Mouse (Mus musculus) G1E (cell line): ENCODE measurements around the gene Rfx8. TPM values are rescaled to one million over a fixed set of nuclear protein-coding genes. Genes with fewer than 3 reads are reported as not detected.

Experiments used
- ATAC-seq: 2 replicates; pipeline ENCODE4 v1.8.0; 2016; ENCODE audit warnings: mild to moderate bottlenecking; ENCODE audit not compliant: insufficient number of reproducible peaks, poor library complexity, low FRiP score, severe bottlenecking; ENCODE audit errors: extremely low read depth
- DNase-seq: peaks from one replicate; pipeline ENCODE4 v3.0.0; 2012; ENCODE audit warnings: low spot score
- H3K27me3 ChIP-seq: 2 replicates; pipeline ENCODE4 v1.6.1; 2012; ENCODE audit warnings: mild to moderate bottlenecking, low read length, inconsistent platforms; ENCODE audit not compliant: insufficient read depth
- H3K36me3 ChIP-seq: replicated peaks from 2 replicates; pipeline ENCODE3; 2012; ENCODE audit warnings: mild to moderate bottlenecking, inconsistent platforms
- H3K4me1 ChIP-seq: 2 replicates; pipeline ENCODE4 v1.6.1; 2012; ENCODE audit warnings: low read depth, low read length, inconsistent platforms, mixed read lengths; ENCODE audit not compliant: insufficient read depth
- H3K4me3 ChIP-seq: 2 replicates; pipeline ENCODE4 v1.5.1; 2012; ENCODE audit warnings: low read depth, mild to moderate bottlenecking, inconsistent platforms, low read length, moderate library complexity, mixed read lengths
- H3K9me3 ChIP-seq: replicated peaks from 2 replicates; pipeline ENCODE4 v1.6.1; 2012; ENCODE audit warnings: inconsistent platforms
- CTCF ChIP-seq: IDR thresholded peaks from 2 replicates; pipeline ENCODE4 v1.5.1; 2012; ENCODE audit warnings: low read depth, low read length, inconsistent platforms, mixed read lengths
- GATA1 ChIP-seq: IDR thresholded peaks from 2 replicates; pipeline ENCODE4 v1.6.1; 2012; ENCODE audit warnings: borderline replicate concordance, low read length, inconsistent platforms, mixed read lengths
- GATA2 ChIP-seq: IDR thresholded peaks from 2 replicates; pipeline ENCODE4 v1.6.1; 2012; ENCODE audit warnings: low read depth, low read length, inconsistent platforms, borderline replicate concordance
- POLR2AphosphoS5 ChIP-seq: IDR thresholded peaks from 2 replicates; pipeline ENCODE4 v1.6.1; 2012; ENCODE audit warnings: low read depth, low read length, inconsistent platforms; ENCODE audit not compliant: insufficient replicate concordance
- TAL1 ChIP-seq: conservative IDR thresholded peaks from 2 replicates; pipeline ENCODE4 v1.6.1; 2012; ENCODE audit warnings: low read depth, low read length, inconsistent platforms, mixed read lengths
- polyA plus RNA-seq: library from polyadenylated mRNA; stranded (reverse); fragments of >175 nt; gene quantifications from 2 replicates; pipeline ENCODE4 v1.2.3, GENCODE M21; 2012
- total RNA-seq, 2 experiments: library from RNA; stranded (forward) in 1 of 2; stranded (reverse) in 1 of 2; fragments of 200-1000 nt in 1 of 2; fragments of >200 nt in 1 of 2; fragmentation: Nextera tagmentation in 1 of 2; gene quantifications; 2 replicates each; pipeline ENCODE4 v1.2.3; 2014 to 2017

Rfx8 gene
- total and polyA plus RNA-seq, 3 experiments, result 0.22 TPM; not detected in 2

GRCm38 (mm10) chr1:39708778-39709177 is 12.0 kb downstream of the Rfx8 start:
- no peak overlapping the region for H3K4me3 ChIP-seq
- no peaks in the 10 kb centered on the region for H3K36me3 ChIP-seq
- TF ChIP-seq TAL1, result no peak
- no peak for TF ChIP-seq CTCF
- no peak for TF ChIP-seq GATA2
- TF ChIP-seq POLR2AphosphoS5, result no peak
- TF ChIP-seq GATA1, result no peak
- ATAC-seq (no peak), DNase-seq (no peak)
- peaks cover 3% of the 10 kb centered on the region; the same call in 1 of the 2 replicates for H3K27me3 ChIP-seq
- no peaks in the 10 kb centered on the region for H3K9me3 ChIP-seq
- no peaks in the 10 kb centered on the region for H3K4me1 ChIP-seq

DNA sequence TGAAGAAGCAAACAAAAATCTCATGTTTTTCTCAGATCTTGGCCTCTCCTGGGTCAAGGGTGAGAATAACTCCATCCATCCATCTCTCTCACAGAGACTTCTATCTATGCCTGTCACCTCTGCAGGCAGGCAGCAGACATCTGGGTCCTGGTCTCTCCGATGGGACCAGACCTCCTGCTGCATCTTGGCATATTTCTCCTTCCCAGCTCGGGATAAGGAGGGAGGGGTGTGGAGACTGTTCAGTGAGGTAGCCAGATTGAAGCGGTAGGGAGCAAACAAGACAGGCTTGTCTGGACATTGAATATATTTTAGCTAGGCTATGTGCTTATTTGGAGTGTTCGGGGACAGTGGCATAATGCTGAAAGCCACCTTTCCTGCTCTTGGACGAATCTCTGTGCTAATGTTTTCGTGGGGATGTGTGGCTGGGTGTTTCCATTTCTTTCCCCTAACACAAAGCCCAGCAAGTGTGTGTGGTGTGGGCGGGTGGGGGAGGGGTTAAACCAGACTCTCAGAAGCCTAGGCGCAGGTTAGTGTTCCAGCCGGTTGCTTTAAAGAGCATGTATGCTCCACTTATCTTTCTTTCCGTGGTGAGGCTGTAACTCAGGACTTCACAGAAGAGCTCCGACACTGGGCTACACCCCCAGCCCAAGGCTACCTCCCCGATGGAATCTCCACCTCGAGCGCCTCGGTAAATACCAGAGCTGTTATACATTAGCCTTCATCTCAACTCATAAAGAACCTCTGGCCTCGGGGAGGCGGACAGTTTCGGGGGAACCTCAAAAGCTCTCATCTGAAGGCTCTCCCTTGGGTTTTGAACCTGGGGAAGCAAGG is 18.4 kb downstream of the Rfx8 start:
- H3K9me3 ChIP-seq, result no peaks in the 10 kb centered on the region
- DNase-seq (no peak), ATAC-seq (no peak)
- no peak overlapping the region for H3K4me3 ChIP-seq
- no peaks in the 10 kb centered on the region for H3K36me3 ChIP-seq
- TF ChIP-seq POLR2AphosphoS5 (no peak), GATA2 (no peak), GATA1 (no peak), TAL1 (no peak), CTCF (no peak)
- no peaks in the 10 kb centered on the region for H3K4me1 ChIP-seq
- peaks cover 8% of the 10 kb centered on the region; the same call in 1 of the 2 replicates for H3K27me3 ChIP-seq

DNA sequence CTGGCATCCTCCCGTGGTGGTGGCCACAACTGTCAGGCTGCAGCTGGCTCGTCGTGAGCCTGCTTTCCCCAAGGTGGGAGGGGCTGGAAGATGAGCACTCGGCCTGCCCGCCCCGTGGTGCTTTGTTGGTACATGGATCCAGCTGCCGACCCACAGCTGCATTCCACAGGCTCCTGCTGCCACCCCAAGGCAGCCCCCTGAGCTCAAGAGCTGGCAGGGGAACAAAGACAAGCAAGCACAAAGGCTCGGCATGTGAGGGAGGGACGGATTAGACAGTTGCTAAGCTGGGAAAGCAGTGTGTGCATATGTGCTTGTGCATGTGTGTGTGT is 19.6 kb downstream of the Rfx8 start:
- DNase-seq (no peak), ATAC-seq (no peak)
- Histone ChIP-seq H3K4me1 (no peaks in the 10 kb centered on the region), H3K4me3 (no peak overlapping the region), H3K36me3 (no peaks in the 10 kb centered on the region), H3K9me3 (no peaks in the 10 kb centered on the region), H3K27me3 (peaks cover 11% of the 10 kb centered on the region)
- TF ChIP-seq GATA2, result no peak

DNA sequence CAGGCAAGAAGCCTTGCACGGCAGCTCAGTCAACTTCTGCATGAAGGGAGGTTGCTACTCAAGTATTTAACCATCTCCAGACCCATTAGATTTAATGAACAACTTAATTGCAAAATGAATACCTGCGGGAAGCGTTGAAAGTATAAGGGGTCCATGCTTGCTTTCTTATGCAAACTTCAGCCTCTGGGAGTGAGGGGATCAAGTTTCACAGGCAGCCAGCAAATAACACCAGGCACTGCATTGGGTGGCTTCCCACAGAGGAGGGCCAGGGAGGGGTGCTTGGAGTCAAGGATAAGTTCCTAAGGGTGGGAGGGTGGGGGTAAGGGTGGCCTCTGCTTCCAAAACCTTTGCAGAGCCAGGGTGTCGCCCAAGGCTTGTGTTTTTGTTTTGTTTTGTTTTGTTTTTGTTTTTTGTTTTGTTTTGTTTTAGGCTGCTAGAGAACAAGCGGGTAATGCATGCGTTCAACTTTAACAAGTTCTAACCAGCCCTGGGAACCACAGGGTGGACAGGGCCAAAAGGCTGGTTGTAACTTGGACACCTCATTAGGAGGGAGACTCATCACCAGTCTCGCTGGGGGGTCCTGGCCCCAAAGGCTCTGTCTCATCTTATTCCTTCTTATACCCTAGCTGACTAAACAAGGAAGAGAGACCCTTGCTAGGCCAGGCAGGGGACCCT is 20.1 kb downstream of the Rfx8 start:
- Histone ChIP-seq H3K27me3 (peaks cover 11% of the 10 kb centered on the region), H3K4me3 (no peak overlapping the region), H3K4me1 (no peaks in the 10 kb centered on the region), H3K9me3 (no peaks in the 10 kb centered on the region), H3K36me3 (no peaks in the 10 kb centered on the region)
- DNase-seq, result no peak
- TF ChIP-seq TAL1 (no peak), GATA2 (no peak), CTCF (no peak), GATA1 (no peak)
- no peak for ATAC-seq

DNA sequence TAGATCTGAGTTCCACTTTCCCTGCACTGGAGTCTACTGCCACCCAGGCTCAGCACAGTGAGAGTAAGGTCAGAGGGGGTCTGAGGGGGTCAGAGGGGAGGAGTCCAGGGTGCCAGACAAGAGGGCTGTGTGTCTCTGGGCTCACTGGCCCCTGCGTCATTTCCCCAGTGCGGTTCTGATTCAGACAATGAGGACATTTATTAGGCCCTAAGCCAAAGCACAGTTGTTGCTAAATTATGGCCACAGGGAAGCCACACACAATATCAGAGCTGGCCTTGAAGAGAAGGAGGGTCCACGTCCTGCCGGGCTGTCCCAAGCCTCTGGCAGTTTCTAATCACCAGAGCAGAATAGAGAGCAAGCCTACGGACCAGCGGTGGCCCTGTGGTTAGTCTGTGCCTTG is 22.3 kb downstream of the Rfx8 start:
- TF ChIP-seq GATA2, result no peak
- TF ChIP-seq TAL1, result no peak
- no peak for TF ChIP-seq GATA1
- no peak for TF ChIP-seq POLR2AphosphoS5
- no peak for TF ChIP-seq CTCF
- DNase-seq (no peak), ATAC-seq (no peak)
- Histone ChIP-seq H3K9me3 (no peaks in the 10 kb centered on the region), H3K27me3 (peaks cover 22% of the 10 kb centered on the region), H3K4me1 (no peaks in the 10 kb centered on the region), H3K4me3 (no peak overlapping the region), H3K36me3 (no peaks in the 10 kb centered on the region)

DNA sequence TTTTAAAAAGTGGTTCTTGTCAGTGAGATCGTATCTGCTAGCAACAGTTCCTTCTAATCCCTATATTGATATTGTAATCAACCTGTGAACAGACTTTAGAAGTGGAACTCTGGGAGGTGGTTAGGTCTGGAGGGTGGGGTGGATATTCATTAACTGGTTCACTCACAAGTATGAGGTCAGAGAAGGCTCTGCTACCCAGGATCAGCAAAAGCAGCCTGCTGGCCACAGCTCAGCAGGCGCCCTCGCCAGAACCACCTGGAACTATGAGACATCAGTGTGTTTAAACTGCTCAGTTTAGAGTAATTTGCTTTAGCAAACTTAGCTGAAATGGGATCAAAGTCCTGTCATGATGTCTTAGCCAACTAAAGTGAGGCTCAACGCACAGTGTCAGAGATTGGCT is 25.6 kb downstream of the Rfx8 start:
- Histone ChIP-seq H3K27me3 (peaks cover 24% of the 10 kb centered on the region), H3K9me3 (no peaks in the 10 kb centered on the region), H3K4me1 (no peaks in the 10 kb centered on the region), H3K36me3 (no peaks in the 10 kb centered on the region), H3K4me3 (no peak overlapping the region)
- ATAC-seq (no peak), DNase-seq (no peak)
- no peak for TF ChIP-seq TAL1

- Histone ChIP-seq H3K4me3 (no peak overlapping the region), H3K4me1 (no peaks in the 10 kb centered on the region), H3K9me3 (no peaks in the 10 kb centered on the region), H3K36me3 (no peaks in the 10 kb centered on the region), H3K27me3 (peaks cover 24% of the 10 kb centered on the region)
- TF ChIP-seq GATA1 (no peak), POLR2AphosphoS5 (no peak), GATA2 (no peak), TAL1 (no peak), CTCF (no peak)
- no peak for DNase-seq
- ATAC-seq, result no peak
These were observed 26.0 kb downstream of the Rfx8 start for GRCm38 (mm10) chr1:39694756-39695155.
